Mouse (Mus musculus): ENCODE measurements at regions not wholly inside any gene's neighbourhood (a gene's known extent, or its start where the extent isn't known, plus 50 kb on each side); places are given as distances from the start of the nearest gene placed in this dataset.
A peak's percentile ranks its signal among the peaks of the same experiment; 100 is the strongest.

DNA sequence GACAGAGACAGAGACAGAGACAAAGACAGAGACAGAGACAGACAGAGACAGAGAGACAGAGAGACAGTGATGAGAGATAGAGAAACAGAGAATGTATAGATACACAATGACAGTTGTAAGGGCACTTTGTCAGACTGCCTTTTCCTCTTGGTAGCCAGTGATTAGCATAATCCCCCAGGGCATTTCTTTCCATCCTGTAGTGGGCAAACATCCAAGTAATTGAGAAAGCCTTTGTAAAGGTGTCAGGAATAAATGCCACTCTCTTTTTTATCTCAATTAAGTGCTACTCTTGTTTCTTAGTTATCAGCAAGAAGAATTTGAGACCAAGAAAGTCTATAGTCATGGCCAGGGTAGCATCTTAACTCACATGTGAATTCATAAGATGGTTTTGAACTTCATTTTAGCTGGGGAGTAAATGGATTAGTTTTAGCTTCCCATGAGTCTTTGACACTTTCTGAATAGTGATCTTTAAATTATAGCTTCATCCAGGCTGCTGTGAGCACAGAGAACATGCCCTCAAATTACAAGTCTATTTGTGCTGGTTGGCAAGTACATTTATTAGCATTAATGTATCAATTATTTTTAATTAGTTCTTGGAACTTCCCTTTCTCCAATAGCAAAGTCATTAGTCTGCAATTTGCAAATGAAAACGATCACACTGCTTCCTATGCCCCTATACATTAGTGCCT is 1215.9 kb downstream of the Gm9008 start:
- no peak for DNase-seq (ENCODE audit: low spot score)

DNA sequence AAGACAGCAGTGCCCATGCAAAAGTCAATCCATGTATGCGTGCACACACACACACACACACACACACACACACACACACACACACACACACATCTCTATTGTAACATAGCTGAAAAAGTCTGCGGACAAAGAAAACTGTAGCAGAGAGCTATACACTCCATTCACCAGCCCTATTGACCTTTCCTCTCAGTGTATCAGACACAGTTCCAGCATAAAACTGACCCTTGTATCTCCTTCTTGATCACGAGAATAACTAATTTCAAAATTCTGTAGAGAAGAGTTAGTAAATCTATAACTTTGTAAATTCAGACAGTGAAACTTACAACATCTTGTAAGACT is 1243.5 kb downstream of the Gm9008 start:
- no peak for DNase-seq (ENCODE audit: low spot score)

DNA sequence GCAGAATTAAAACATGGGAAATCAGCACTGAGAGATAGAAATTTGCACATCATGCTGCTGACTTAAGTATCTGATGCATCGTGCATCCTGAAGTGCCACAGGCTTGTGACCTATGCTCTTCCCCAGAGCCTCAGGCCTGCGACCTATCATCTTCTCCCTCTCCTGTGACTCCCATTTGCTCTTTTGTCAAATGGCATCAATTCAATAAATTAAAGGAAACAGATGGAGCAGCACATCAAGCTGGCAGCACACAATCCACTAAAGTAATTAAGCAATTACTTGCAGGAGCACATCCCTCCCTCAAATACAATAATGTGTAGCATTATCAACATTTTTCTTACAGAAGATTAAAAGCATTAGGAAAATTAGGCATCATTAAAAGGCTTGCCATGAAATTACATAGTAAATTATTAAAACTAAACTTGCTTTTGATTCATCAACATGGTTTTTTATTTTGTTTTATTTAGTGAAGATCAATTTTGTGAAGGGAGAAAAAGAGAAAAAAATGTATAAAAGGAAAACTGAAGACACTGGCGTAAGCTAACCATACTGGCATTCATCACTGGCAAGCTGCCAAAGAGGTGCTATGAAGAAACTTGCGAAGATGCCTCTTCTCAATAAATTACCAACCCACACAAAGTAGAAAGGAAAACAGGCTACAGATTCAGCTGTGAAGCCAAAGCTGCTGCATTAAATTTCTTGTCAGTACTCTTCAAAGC is 1244.1 kb downstream of the Gm9008 start:
- DNase-seq (ENCODE audit: low spot score): no peak

DNA sequence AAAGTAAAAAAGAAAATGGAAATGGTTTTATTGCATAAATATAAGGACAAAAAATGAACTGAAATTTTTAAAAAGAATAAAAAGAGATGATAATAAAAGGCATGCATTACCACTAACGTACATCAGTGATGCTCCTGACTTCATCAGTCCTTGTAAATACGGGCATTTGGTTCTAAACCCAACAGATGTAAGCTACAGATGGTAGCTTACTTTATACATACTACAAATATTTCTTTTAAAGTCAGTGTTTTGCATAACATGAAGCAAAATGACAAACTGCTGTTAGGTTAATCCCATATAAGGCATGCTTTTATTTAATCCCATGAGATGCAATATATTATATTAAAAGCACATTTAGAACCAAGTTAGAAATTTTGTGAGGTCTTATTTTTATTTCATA is 1282.1 kb downstream of the Gm9008 start:
- no peak for DNase-seq (ENCODE audit: low spot score)

DNA sequence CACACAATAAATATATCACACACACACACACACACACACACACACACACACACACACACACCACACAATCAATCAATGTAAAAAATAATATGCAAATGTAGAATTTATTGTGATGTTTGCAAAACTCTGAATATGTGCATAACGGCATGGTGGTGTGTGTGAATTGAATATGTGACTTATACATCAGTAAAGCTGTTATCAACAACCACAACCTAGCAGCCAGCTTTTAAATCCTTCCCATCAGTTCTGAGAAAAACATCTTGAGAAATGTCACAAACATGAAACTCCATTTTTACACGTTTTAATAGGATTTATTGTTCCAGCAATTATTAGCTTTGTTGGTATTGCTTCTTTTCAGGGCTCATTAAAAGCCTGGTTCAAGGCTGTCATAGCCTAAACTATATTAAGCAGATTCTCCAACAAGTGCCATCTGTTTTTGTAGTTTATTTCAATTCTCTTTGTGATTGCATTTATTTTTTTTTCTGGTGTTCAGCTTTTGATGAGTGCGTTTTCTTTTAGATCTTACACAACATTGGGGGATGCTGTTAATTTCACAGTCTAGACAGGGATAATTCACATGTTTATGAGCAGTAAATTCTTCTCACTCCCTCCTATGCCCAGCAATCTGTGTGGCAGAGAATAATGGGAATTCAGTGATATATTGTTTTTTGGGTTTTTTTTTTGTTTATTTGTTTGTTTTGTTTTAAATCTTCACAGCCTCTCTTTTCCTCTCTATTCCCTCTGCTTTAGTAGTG is 1284.7 kb downstream of the Gm9008 start:
- peak; percentile 13 for DNase-seq (ENCODE audit: low spot score)

Measured in layer of hippocampus, adult 9-10 months (tissue).